Mouse (Mus musculus) right cerebral cortex, adult 18-20 months (tissue): ENCODE data around the gene Kcnn4.

Experiments
- DNase-seq: peaks from one replicate; pipeline ENCODE4 v3.0.0; 2022; ENCODE audit warnings: mixed read lengths

Kcnn4 gene

GRCm38 (mm10) chr7:24369731-24370541 lies at the start of gene Kcnn4:
Gene Kcnn4, plus strand, starts transcription at chr7:24370263.
- no peak for DNase-seq

GRCm38 (mm10) chr7:24322593-24322992 lies 47.5 kb upstream of the Kcnn4 start:
- DNase-seq: no peak

- no peak for DNase-seq
Observed at GRCm38 (mm10) chr7:24325197-24325596, 44.9 kb upstream of the Kcnn4 start.

GRCm38 (mm10) chr7:24325675-24326128 lies 44.4 kb upstream of the Kcnn4 start:
- DNase-seq: peak; percentile 72

GRCm38 (mm10) chr7:24326273-24327135 lies 43.6 kb upstream of the Kcnn4 start:
- peak; percentile 28 for DNase-seq

- DNase-seq: no peak
Observed at GRCm38 (mm10) chr7:24327281-24327975, 42.6 kb upstream of the Kcnn4 start.

- no peak for DNase-seq
Observed at GRCm38 (mm10) chr7:24333304-24333986, 36.6 kb upstream of the Kcnn4 start, which contains the start of gene Tescl. Gene Tescl, minus strand, starts transcription at chr7:24333936.

- DNase-seq: peak; percentile 63
Observed at GRCm38 (mm10) chr7:24335699-24336309, 34.3 kb upstream of the Kcnn4 start.

- DNase-seq: no peak
Observed at GRCm38 (mm10) chr7:24338241-24338640, 31.8 kb upstream of the Kcnn4 start.

GRCm38 (mm10) chr7:24343701-24344272 lies 26.3 kb upstream of the Kcnn4 start:
- DNase-seq: peak; percentile 35

GRCm38 (mm10) chr7:24346444-24346843 lies 23.6 kb upstream of the Kcnn4 start:
- no peak for DNase-seq

GRCm38 (mm10) chr7:24348896-24349295 lies 21.2 kb upstream of the Kcnn4 start, which contains the start of gene Lypd5:
Gene Lypd5, plus strand, starts transcription at chr7:24349196.
- DNase-seq: no peak

- no peak for DNase-seq
Observed at GRCm38 (mm10) chr7:24355646-24356045, 14.4 kb upstream of the Kcnn4 start.

- DNase-seq: no peak
Observed at GRCm38 (mm10) chr7:24356081-24356480, 14.0 kb upstream of the Kcnn4 start.

- no peak for DNase-seq
Observed at GRCm38 (mm10) chr7:24357899-24358298, 12.2 kb upstream of the Kcnn4 start.

- DNase-seq: no peak
Observed at GRCm38 (mm10) chr7:24359269-24359668, 10.8 kb upstream of the Kcnn4 start.

- DNase-seq: no peak
Observed at GRCm38 (mm10) chr7:24361001-24361400, 9.1 kb upstream of the Kcnn4 start.

GRCm38 (mm10) chr7:24363228-24363627 lies 6.8 kb upstream of the Kcnn4 start:
- DNase-seq: no peak

- peak; percentile 78 for DNase-seq
Observed at GRCm38 (mm10) chr7:24364827-24365226, 5.2 kb upstream of the Kcnn4 start.

GRCm38 (mm10) chr7:24365258-24366014 lies 4.6 kb upstream of the Kcnn4 start:
- no peak for DNase-seq
